Mouse (Mus musculus) R1 (cell line): ENCODE measurements around the gene Camsap1.

ENCODE experiments used
- DNase-seq: peaks from one replicate; pipeline ENCODE4 v3.0.0-alpha.2; 2018; ENCODE audit warnings: low read depth, low spot score

The Camsap1 gene

DNA sequence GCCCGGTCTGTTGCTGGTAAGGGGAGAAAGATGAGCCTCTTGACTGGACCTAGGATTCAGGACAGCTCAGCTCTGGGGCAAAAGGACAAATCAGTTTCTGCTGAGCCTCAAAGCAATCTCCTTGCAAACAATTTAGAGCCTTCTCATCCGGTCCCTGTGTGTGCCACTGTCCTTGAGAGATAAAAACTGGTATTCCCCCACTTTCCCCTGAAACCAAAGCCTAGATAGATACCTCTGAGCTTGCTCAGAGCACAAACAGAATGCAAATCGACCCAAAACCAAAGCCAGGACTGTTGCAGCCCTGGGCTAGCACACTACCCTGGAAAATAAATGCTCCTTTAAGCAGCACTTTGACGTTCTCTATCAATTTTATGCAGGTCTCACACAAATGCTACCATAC is 4.1 kb downstream of the Camsap1 start:
- DNase-seq = no peak

- DNase-seq = no peak
Measured at GRCm38 (mm10) chr2:25977587-25978239, 5.4 kb downstream of the Camsap1 start.

- DNase-seq = no peak
Measured at GRCm38 (mm10) chr2:25975141-25975770, 7.8 kb downstream of the Camsap1 start.

DNA sequence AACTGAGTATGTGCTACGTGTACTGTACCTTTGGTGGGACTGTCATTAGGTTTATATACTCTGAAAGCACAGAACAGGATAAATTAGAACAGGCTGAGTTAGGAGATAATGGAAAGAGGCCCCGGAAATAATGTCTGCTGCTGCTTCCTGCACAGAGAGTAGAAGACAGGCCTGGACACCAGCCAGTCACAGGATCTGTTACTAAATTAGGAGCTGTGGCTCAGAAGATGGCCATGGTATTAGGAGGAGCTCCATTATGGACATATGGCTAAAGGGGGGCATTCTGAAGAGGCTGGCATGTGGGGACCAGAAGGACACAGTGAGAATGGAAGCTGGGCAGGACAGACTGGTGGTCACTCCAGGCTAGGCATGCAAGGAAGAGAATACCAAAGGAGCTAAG is 12.7 kb downstream of the Camsap1 start:
- no peak for DNase-seq

DNA sequence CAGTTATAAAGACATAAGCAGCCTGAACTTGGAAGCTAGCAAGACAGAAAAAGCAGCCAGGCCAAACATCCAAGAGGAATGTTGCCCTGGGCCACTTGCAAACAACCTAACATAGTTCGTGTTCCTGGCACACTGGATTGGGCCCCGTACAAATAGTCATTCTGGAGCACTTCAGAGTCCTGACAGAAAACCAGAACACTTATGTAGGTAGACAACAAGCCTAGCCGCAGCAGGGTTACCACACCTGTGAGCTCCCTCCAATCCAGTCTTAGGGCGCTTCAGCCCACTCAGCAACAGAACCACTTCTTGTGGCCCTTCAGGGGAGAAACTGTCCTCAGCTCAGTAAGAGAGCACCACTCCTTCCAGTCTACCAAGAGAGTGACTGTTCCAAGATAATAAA is 13.8 kb downstream of the Camsap1 start:
- DNase-seq = no peak

DNA sequence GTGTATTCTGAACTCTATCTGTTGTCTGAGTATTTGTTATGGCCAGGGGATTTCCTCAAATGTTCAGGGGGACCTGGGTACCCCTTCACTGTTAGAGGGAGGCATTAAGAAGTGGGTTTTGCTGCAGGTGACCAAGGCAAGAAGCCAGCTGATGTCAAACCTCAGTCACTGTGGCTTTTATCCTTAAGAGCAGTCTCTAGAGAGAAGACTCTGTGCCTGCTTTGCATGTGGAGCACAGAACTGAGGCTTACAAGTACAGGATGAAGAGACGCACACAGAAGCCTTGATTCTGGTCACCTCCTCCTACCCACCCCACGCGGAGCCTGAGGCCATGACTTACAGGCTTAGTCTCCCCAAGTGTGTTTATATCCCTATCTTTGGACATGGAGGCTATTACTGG is 33.8 kb downstream of the Camsap1 start:
- no peak for DNase-seq

DNA sequence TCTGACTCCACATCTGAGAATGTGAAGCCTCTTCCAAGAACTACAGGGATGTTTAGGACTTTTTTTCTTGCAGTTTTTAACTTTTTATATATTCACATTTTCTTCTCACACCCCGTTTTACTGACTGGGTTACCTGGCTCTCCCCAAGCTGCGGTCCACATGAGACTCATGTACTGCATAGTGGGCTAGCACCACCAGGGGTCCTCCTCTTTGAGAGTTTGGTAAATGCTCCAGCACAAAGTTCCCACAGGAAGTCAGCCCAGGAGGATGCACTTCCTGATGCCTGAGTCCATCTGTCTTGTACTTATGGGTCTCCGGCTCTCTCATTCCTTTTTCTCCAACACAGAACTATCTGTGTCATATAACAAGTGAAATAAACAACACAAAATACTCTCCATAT is 35.1 kb downstream of the Camsap1 start:
- DNase-seq = peak; percentile 47

DNA sequence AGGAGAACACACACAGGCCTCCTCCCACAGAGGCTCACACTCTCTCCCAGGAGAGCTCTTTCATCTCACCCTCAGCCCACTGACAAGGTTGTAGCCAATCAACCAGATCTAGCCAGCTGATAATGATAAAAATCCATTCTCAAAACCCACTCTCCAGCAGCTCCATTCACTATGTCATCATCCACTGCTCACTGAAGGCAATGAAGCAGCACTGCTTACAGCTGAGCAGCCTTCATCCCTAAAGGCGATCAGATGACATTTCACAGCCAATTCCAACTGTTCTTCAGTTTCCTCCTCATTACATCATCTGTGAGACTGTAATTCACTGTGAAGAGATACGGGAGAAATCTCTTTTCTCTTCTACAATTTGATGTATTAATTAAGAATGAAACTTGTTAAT is 39.3 kb downstream of the Camsap1 start:
- DNase-seq = no peak

- DNase-seq = no peak
Measured at GRCm38 (mm10) chr2:25940503-25940902, 42.6 kb downstream of the Camsap1 start.

DNA sequence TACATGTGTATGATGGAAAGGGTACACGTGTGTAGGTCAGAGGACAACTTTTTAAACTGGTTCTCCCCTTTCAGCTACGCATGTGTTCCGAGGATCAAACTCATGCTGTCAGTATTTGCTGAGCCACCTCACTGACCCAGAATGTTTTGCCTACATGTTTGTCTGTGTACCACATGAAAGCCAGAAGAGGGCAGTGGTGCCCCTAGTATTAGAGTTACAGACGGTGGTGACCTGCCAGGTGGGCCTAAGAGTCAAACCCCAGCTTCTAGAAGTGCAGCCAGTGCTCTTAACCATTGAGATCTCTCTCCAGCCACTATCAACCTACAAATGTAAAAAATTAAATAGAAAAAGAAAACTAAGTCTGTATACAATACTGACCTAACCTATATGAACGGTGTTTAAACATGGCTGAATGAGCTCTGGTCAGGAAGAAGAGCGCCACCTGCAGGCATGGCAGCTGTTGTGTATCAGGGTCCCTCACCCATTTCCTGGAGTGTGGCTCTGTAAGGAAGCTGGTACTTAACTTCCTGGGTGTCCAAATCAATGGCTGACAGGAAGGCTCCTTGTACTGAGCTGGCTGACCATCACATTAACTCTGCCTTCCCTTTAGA is 51.7 kb downstream of the Camsap1 start:
- DNase-seq = peak; percentile 83

DNA sequence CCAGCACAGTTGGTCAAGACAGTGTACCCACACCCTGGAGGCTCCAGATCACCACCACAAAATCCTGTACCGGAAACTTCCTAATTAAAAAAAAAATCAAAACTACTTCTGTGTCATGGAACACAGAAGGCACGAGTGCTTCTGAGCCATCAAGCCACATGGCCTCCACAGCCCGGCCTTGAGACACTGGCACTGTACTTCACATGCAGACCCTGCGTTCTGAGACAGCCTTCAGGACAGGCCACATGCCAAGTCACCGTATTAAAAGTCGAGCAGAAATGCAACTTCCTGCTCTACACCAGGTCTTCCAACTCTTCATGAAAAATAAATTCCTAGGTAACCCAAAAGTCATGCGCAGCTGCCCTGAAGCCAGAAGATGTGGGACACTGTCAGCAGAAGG is 55.3 kb downstream of the Camsap1 start:
- DNase-seq = no peak

DNA sequence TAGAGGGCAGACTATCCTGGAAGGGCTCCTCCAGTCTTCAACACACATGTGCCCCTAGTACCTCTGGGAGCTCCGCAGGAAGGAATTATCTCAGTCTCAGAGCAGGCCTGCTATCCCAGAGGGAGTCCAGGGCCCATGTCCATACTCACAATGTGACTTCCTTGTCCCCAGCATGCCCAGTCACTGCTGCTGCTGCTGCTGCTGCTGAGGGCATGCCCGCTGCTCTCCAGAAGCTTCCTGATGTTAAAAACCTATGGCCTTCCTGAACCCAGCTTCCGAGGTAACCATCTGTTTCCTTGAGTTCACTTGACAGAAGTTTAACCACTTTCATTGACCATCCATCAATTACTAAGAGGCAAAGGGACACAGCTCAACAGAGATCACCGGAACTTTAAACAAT is 58.1 kb downstream of the Camsap1 start:
- no peak for DNase-seq

- DNase-seq = peak; percentile 18
Measured at GRCm38 (mm10) chr2:25923799-25924198, 59.3 kb downstream of the Camsap1 start.

- DNase-seq = peak; percentile 30
Measured at GRCm38 (mm10) chr2:25919972-25920371, 63.1 kb downstream of the Camsap1 start.

- no peak for DNase-seq
Measured at GRCm38 (mm10) chr2:25918408-25918807, 64.7 kb downstream of the Camsap1 start.

DNA sequence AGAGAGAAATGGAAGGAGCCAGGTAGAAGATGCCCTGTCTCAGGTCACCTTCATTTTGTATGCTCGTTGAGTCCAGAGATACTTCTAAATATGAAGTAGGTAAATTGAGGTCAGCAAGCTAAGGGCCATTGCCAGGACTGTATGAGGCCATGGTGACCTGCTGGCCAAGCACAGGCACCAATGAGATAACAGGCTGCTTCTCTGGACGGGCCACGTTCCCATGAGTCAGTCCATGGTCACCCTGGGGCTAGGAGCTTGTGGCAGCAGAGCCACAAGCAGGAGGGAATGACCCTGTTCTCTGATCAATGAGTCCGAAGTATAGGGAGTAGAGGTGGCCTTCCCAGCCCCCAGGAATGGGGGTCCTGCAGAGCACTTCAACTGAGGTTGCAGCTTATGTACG is 68.3 kb downstream of the Camsap1 start:
- DNase-seq = no peak

GRCm38 (mm10) chr2:25914201-25914600 is 68.9 kb downstream of the Camsap1 start:
- DNase-seq = no peak

GRCm38 (mm10) chr2:25913247-25913646 is 69.8 kb downstream of the Camsap1 start:
- no peak for DNase-seq

DNA sequence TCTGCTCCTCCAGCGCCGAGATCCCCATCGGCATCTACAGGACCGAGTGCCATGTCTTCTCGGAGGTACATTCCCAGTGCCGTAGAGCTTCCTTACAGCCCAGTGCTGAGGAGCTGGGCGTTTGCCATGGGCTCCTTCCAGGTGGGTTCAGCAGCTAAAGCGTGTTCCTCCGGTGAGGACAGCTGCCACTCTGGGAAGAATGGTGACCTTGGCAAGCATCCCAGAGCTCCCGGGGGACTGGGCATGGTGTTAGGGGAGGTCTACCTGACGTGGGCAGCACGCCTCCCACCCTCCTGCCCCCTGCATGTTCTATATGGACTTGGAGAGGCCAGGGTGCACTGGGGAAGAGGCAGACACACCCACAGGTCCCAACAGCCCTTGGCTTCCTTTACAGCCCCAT is 73.2 kb downstream of the Camsap1 start:
- DNase-seq = no peak

GRCm38 (mm10) chr2:25898970-25899369 is 84.1 kb downstream of the Camsap1 start:
- DNase-seq = no peak

- DNase-seq = no peak
Measured at GRCm38 (mm10) chr2:25892440-25892839, 90.6 kb downstream of the Camsap1 start.

DNA sequence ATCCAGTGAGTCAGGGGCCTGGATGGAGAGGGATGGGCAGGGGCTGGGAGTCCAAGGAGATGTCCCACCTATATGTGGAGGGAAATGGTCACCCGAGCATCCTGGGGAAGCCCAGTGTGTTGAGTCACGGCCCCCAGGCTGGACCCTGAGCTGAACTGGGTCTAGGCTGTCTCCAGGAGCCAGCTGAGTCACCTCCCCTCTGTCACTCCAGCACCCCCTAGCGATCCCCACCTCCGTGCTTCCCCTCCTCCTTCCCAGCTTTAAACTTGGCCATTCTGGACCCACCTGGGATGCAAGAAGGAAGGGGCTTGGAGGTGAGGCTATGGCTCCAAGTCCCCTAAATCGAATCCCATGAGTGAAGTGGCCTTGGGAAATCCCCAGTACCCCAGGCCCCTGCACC is 94.9 kb downstream of the Camsap1 start:
- DNase-seq = no peak

- no peak for DNase-seq
Measured at GRCm38 (mm10) chr2:25887226-25887625, 95.9 kb downstream of the Camsap1 start.
